Mouse (Mus musculus) C2C12 (cell line): Measurements from ENCODE around the gene Gm45521.

Experiments used
- CEBPB ChIP-seq: IDR thresholded peaks from one replicate; pipeline ENCODE4 v1.6.1; 2011; ENCODE audit warnings: low read depth, mild to moderate bottlenecking, control low read depth, moderate library complexity
- CTCF ChIP-seq: IDR thresholded peaks from one replicate; pipeline ENCODE4 v1.5.1; 2011; ENCODE audit not compliant: control insufficient read depth, insufficient read depth, insufficient read length
- FOSL1 ChIP-seq: IDR thresholded peaks from one replicate; pipeline ENCODE4 v1.8.0; 2011; ENCODE audit warnings: mild to moderate bottlenecking, low read length; ENCODE audit not compliant: poor library complexity, insufficient read depth, severe bottlenecking
- MAX ChIP-seq: IDR thresholded peaks from one replicate; pipeline ENCODE4 v1.6.1; 2011; ENCODE audit warnings: mild to moderate bottlenecking, control low read depth
- MYOD1 ChIP-seq: IDR thresholded peaks from one replicate; pipeline ENCODE4 v1.6.1; 2011; ENCODE audit warnings: low read depth; ENCODE audit not compliant: control insufficient read depth, insufficient read length
- MYOG ChIP-seq: IDR thresholded peaks from one replicate; pipeline ENCODE4 v1.6.1; 2011; ENCODE audit not compliant: control insufficient read depth, insufficient read length; ENCODE audit errors: extremely low read depth
- USF1 ChIP-seq: IDR thresholded peaks from one replicate; pipeline ENCODE4 v1.6.1; 2011; ENCODE audit warnings: low read depth, mild to moderate bottlenecking, control low read depth, moderate library complexity

- TF ChIP-seq CTCF = no peak
- TF ChIP-seq MYOG = no peak
- no peak for TF ChIP-seq MYOD1
- no peak for TF ChIP-seq MAX
- no peak for TF ChIP-seq USF1
- TF ChIP-seq CEBPB = no peak
- TF ChIP-seq FOSL1 = no peak
Observed at GRCm38 (mm10) chr14:7960616-7961015, 3.5 kb downstream of the Gm45521 start.
